Mouse (Mus musculus): ENCODE data around the gene Mfsd4b1. TPM values are rescaled to one million over a fixed set of nuclear protein-coding genes. Genes with fewer than 3 reads are reported as not detected.
A peak's percentile ranks its signal among the peaks of the same experiment; 100 is the strongest.

The Mfsd4b1 gene
- 1 to 10 TPM; 1.8 to 3.5 (median 2.1) TPM for total RNA-seq (2022)

- peak; percentile 82 for DNase-seq (ENCODE audit: low spot score)
Observed at GRCm38 (mm10) chr10:40024554-40025428, at the start of gene Mfsd4b1. Gene Mfsd4b1, minus strand, starts transcription at chr10:40025268.

DNA sequence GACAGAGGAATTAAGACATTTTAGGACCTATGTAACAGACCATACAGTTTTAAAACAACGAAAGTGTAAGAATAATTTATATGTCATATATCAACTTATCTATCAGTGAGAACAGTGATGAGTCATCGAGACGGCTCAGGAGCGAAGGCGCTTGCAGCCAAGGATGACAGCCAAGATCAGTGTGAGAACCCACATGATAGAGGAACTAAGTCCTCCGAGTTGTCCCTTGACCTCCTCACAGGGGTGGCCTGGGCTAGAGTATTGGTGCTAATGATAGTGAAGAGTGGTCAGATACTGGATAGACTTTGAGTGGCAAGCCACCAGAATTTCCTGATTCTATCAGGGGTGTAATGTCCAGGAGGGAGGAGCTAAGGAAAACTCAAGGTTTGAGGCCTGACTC lies 48.5 kb upstream of the Mfsd4b1 start:
- no peak for DNase-seq (ENCODE audit: low spot score)

DNA sequence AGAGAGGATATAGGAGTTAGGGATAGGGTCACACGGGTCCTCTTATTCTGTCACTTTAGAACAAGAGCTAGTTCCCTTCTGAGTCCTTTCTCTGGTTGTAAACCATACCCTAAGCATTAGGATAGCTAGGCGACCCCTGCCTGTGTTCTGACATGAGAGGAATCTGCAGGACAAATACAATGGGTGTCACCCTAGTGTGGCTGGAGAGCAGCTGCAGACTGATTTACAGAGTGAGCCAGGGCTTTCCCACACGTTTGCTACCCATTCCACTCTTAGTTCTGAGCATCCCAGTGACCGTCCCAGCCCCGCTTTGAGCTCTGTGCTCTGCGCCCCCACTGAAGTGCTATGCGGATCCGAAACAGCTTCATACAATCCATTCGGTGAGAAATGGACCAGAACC lies 45.6 kb upstream of the Mfsd4b1 start:
- DNase-seq (ENCODE audit: low spot score), result no peak

GRCm38 (mm10) chr10:40069270-40069669 lies 44.2 kb upstream of the Mfsd4b1 start:
- DNase-seq (ENCODE audit: low spot score), result peak; percentile 74

DNA sequence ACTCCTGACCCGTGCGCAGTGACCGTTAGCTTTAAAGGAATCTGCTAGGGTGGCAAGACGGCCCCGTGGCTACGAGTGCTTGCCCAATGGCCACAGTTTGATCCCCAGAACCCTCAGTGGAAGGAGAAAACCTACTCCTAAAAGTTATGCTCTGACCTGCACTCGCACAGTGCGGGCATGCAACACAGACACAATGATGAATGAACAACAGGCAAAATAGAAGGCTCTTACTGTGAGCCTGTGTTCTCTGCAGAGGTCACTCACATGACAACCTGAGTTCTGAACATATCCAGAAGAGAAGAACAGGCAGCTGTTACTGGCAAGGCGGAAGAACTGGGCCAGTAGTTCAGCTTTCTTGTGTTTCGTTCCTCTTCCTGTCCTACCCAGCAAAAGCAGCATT lies 43.5 kb upstream of the Mfsd4b1 start:
- peak; percentile 46 for DNase-seq (ENCODE audit: low spot score)

DNA sequence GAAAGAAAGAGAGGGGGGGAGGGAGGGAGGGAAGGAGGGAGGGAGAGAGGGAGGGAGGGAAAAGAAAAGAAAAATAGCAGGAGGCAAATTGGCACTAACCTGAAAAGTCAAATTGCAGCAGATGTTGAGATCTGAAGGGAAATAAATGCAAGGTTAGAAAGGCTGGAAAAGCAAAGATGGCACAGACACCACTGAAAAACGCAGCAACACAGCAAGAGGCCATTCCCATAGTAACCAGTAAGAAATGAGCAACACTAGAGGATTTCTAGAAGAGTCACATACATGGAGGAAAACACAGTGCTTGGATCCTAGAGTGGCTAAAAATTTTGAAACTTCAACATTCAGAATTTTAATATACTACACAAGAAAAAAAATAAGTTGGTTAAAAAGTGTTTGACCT lies 42.5 kb upstream of the Mfsd4b1 start:
- no peak for DNase-seq (ENCODE audit: low spot score)

GRCm38 (mm10) chr10:40067071-40067470 lies 42.0 kb upstream of the Mfsd4b1 start:
- DNase-seq (ENCODE audit: low spot score), result no peak

DNA sequence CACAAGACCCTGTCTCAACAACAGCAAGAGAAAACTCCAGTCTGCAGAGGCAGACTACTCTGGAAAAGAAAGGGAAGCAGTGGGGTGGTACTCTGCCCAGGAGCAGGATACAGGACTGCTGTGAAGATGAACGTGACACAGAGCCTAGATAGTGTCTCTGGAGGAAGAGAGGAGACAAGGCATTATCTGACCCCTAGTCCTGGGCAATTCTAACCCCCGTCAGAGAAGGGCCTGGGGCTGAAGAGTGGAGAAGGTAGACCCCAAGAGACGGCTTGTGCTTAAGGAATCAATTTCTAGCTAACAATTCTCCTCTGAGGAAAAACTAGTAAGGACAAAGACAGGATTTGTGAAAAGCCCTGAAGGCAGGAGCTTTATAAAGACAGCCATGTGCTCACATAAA lies 40.3 kb upstream of the Mfsd4b1 start:
- no peak for DNase-seq (ENCODE audit: low spot score)

DNA sequence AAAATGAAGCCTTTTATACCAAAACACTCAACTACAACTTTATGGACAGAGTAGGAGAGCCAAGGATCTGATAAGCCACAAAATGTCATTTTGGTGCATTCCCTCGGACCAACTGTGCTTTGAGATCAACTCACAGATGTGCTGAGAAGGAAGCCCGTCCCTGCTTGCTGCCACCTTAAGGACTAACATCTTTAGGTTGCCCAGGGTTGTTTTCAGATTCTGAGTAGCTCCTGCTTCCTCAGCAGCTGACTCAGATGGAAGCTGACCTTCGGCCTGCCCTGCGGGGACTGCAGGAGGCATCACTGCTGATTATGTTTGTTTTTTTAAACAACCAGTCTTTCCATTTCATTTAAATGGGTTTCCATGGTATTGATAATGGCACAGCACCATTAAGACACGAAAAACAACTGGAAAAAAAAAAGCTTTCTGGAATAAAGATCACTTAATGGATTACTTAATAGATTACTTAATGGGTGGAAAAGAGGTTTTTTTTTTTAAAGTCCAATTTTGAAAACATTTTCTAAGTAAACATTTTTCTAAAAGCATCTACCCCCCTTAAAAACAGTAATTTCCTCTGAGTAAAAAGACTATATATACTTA lies 38.3 kb upstream of the Mfsd4b1 start:
- DNase-seq (ENCODE audit: low spot score), result no peak

- DNase-seq (ENCODE audit: low spot score), result no peak
Observed at GRCm38 (mm10) chr10:40062812-40063211, 37.7 kb upstream of the Mfsd4b1 start.

- DNase-seq (ENCODE audit: low spot score), result no peak
Observed at GRCm38 (mm10) chr10:40061926-40062325, 36.9 kb upstream of the Mfsd4b1 start.

GRCm38 (mm10) chr10:40058786-40059120 lies 33.7 kb upstream of the Mfsd4b1 start:
- no peak for DNase-seq (ENCODE audit: low spot score)

- no peak for DNase-seq (ENCODE audit: low spot score)
Observed at GRCm38 (mm10) chr10:40058062-40058785, 33.2 kb upstream of the Mfsd4b1 start.

DNA sequence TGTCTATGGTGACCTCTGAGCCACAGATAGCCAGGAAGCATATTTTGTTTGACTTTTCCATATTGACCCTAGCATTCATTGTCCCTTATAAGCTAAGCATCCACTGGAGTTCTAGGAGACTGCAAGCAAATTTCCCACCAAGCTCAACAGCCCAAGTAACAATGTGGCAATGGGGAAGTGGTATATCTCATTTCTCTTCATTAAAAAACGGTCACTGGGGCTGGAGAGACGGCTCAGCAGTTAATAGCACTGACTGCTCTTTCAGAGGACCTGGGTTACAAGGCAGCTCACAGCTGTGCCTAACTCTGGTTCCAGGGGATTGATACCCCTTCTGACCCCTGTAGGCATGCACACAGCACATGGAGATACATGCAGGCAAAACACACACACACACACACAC lies 32.5 kb upstream of the Mfsd4b1 start:
- no peak for DNase-seq (ENCODE audit: low spot score)

DNA sequence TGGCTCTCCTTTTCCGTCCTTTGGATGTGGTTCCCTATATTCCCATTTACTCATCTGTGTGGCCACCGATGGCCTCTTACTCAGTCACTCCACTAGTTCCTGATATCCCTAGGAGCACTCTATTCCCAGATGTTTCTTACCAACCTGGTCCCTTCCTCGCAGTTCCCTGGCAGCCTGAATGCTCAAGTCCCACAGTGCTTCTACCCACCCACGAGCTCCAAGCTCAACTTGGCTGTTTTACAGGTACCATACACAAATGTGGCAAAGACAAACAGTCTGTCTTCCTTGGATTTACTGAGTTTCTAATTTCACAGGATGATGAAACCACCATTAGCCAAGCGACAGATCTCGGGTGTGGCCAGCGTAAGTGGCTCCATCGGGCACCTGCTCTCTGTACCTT lies 29.4 kb upstream of the Mfsd4b1 start:
- DNase-seq (ENCODE audit: low spot score), result no peak

GRCm38 (mm10) chr10:40053896-40054295 lies 28.8 kb upstream of the Mfsd4b1 start:
- no peak for DNase-seq (ENCODE audit: low spot score)

DNA sequence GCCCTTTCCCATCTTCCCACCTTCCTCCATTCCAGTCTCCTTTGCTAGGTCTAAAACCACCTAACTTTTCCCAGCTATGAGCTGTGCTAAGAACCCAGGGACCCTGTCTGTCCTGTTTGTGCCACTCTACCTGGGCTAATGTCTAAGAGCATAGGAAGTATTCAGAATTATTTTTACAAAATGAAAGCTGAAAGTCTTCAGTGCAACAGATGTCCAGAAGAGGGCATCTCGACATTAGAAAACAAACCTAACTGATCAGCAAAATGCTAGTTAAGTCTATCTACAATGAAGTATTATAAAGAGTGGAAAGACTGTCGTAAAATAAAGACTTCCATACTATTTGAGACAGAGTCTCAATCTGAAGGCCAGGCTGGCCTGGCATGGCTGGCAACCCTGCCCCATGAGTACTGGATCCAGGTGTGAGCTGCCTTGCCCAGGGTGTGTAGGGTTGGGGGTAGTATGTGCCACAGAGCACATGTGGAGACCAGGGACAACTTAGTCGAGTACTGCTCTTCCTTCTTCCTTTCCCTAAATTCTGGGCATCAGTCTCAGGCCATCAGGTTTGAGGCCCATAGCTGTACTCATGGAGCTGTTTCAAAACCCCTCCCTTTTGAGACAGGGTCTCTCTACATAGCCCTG lies 28.3 kb upstream of the Mfsd4b1 start:
- DNase-seq (ENCODE audit: low spot score), result no peak

GRCm38 (mm10) chr10:40051997-40052396 lies 26.9 kb upstream of the Mfsd4b1 start:
- DNase-seq (ENCODE audit: low spot score), result no peak

GRCm38 (mm10) chr10:40050763-40051162 lies 25.7 kb upstream of the Mfsd4b1 start:
- no peak for DNase-seq (ENCODE audit: low spot score)

DNA sequence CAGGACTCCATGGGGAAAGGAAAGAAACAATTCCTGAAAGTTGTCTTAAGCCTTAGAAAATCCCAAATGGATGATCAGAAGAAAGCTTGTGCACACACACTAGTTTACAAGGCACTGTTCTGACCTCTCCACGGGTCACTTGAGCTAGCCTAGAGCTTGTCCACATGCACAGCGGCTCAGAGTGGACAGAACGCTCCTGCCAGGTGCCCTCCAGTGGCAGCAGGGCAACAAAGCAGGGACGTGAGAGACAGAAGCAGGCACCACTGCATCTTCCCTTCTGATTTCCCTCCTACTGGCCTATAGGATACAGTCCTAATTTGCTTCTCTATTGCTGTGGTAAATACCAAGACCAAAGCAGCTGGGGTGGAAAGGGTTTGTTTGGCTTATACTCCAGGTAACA lies 16.3 kb upstream of the Mfsd4b1 start:
- no peak for DNase-seq (ENCODE audit: low spot score)

- DNase-seq (ENCODE audit: low spot score), result no peak
Observed at GRCm38 (mm10) chr10:40036686-40037560, 11.9 kb upstream of the Mfsd4b1 start.

Data from heart, adult 8-10 months (tissue).